ENCODE assay signal across 23 mouse cellular contexts in the genomic region with DNA sequence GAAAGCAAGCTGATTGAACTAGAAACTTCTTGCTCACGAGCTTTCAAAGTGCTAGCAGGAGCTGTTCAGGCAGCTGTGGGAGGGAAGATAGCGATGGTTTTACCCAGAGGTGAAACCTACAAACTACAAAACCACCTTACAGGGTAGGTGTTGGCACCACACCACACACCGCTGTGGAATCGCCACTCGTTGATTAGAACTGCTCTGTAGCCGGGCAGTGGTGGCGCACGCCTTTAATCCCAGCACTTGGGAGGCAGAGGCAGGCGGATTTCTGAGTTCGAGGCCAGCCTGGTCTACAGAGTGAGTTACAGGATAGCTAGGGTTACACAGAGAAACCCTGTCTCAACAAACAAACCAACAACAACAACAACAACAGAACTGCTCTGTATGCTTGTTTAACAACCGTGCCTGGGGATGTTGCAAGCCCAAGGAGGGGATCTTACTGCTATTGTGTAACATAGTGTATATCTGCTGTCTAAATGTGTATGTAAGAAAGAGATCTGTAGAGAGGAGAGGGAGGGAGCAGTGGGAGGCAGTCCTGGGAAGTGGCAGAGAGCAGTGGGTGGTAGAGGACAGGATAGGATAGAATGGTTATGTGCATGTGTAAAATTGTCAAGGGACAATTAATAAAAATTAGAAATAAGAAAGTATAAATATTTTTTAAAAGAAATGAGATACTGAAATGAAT. TPM values are rescaled to one million over a fixed set of nuclear protein-coding genes. Genes with fewer than 3 reads are reported as not detected.
A peak's percentile ranks its signal among the peaks of the same experiment; 100 is the strongest.
DNase-seq lines count a peak whose midpoint lies in the region; ATAC-seq and TF ChIP-seq lines count a peak whose summit lies in the region.
"Had no signal": no experiment of that assay in that cellular context is flagged by ENCODE, and none has a peak within 500 bp of the region (broad histone marks: within the 10 kb centered on the region; RNA-seq: fewer than 3 reads in every experiment).

No protein-coding gene starts in this region.

- DNase-seq in gastrocnemius, adult 2 months: no peak
- no peak for DNase-seq in gastrocnemius, postnatal 14 days
- DNase-seq in lung, postnatal 0 days (ENCODE audit: low spot score): no peak
- no peak for DNase-seq in lung, postnatal 4 days
- no peak for DNase-seq in right cerebral cortex, postnatal 4 days
- DNase-seq: adrenal gland, adult 8-10 months; adrenal gland, postnatal 36 days; B cell, adult 2 months; cerebellum, adult 18-20 months; cerebellum, adult 9-11 months; cerebellum, postnatal 36 days; gastrocnemius, postnatal 36 days; heart, adult 2 months; heart, postnatal 36 days had no signal

- ATAC-seq in lung, postnatal 0 days: no peak
- ATAC-seq: CD4-positive, CD25-positive, alpha-beta regulatory T cell, adult 4 months; forebrain, embryonic 16.5 days had no signal

- H3K9me3 ChIP-seq in lung, postnatal 0 days (ENCODE audit: low read length): no peaks in the 10 kb centered on the region
- H3K9me3 ChIP-seq: embryonic facial prominence, embryonic 13.5 days; forebrain, embryonic 12.5 days; G1E; hindbrain, embryonic 15.5 days had no signal

- intact Hi-C loops in gastrocnemius, adult 2 months (cut with DNase I): no loop called here
- intact Hi-C loops in gastrocnemius, postnatal 14 days (cut with DNase I; ENCODE audit: low total_unique reads): no loop called here

- no peak overlapping the region for H3K4me2 ChIP-seq in lung, postnatal 0 days (replicated peaks; ENCODE audit: low read depth, low read length)
- H3K4me2 ChIP-seq: embryonic facial prominence, embryonic 13.5 days; forebrain, embryonic 12.5 days; heart, embryonic 11.5 days; hindbrain, embryonic 15.5 days had no signal

- TF ChIP-seq CTCF in gastrocnemius, adult 2 months (IDR thresholded peaks at IDR 0.05): no peak
- no peak for TF ChIP-seq CTCF in lung, postnatal 0 days (IDR thresholded peaks at IDR 0.05)
- TF ChIP-seq CTCF in olfactory bulb, adult 2 months (IDR thresholded peaks at IDR 0.05; ENCODE audit: insufficient read depth, low read depth, low read length): no peak

- H3K36me3 ChIP-seq in lung, postnatal 0 days (ENCODE audit: insufficient read depth, low read length): no peaks in the 10 kb centered on the region
- H3K36me3 ChIP-seq: embryonic facial prominence, embryonic 13.5 days; forebrain, embryonic 12.5 days; G1E; hindbrain, embryonic 15.5 days had no signal

- no peak for TF ChIP-seq POLR2A in olfactory bulb, adult 2 months (IDR thresholded peaks at IDR 0.05; ENCODE audit: insufficient read depth, low read depth, low read length)

- no peaks in the 10 kb centered on the region for H3K27me3 ChIP-seq in lung, postnatal 0 days (replicated peaks; ENCODE audit: insufficient read depth, low read length)
- H3K27me3 ChIP-seq: embryonic facial prominence, embryonic 13.5 days; forebrain, embryonic 12.5 days; hindbrain, embryonic 15.5 days had no signal

- 0 out of 2 replicates have a peak, but pooled peaks cover 5% of the 10 kb centered on the region for H3K4me1 ChIP-seq in lung, postnatal 0 days (ENCODE audit: insufficient read depth, low read depth, low read length)
- H3K4me1 ChIP-seq in brown adipose tissue, adult 24 weeks (ENCODE audit: control insufficient read depth, insufficient read depth, insufficient read length, low read length): peaks cover 12% of the 10 kb centered on the region; the same call in 1 of the 2 replicates
- peaks cover 13% of the 10 kb centered on the region for H3K4me1 ChIP-seq in olfactory bulb, adult 2 months (ENCODE audit: control insufficient read depth, insufficient read depth, low read length)
- H3K4me1 ChIP-seq: forebrain, embryonic 12.5 days had no signal

- no peak for TF ChIP-seq EP300 in lung, postnatal 0 days (IDR thresholded peaks at IDR 0.05)

- H3K27ac ChIP-seq in gastrocnemius, adult 2 months: peak overlapping the region; percentile 21; the same call in 1 of the 2 replicates
- peak overlapping the region; percentile 21; the same call in 1 of the 2 replicates for H3K27ac ChIP-seq in lung, postnatal 0 days (ENCODE audit: low read length)
- 0 out of 2 replicates have a peak overlapping the region, but pooled peaks have one; percentile 1 for H3K27ac ChIP-seq in brown adipose tissue, adult 24 weeks (replicated peaks; ENCODE audit: low read depth, low read length)
- H3K27ac ChIP-seq in olfactory bulb, adult 2 months (ENCODE audit: insufficient read depth, low read depth, low read length): peak overlapping the region; percentile 37
- H3K27ac ChIP-seq: embryonic facial prominence, embryonic 13.5 days; forebrain, embryonic 12.5 days; heart, adult 2 months; hindbrain, embryonic 15.5 days had no signal

- WGBS in lung, postnatal 0 days: 88% methylated on average over 10 of the region's 11 CpGs
- WGBS in olfactory bulb, adult 2 months: 88% methylated on average over 11 of the region's 11 CpGs

- no peak overlapping the region for H3K4me3 ChIP-seq in gastrocnemius, adult 2 months
- H3K4me3 ChIP-seq in lung, postnatal 0 days (ENCODE audit: low read depth, low read length): no peak overlapping the region
- H3K4me3 ChIP-seq in brown adipose tissue, adult 24 weeks (ENCODE audit: insufficient read depth, low read depth, low read length): no peak overlapping the region
- H3K4me3 ChIP-seq in olfactory bulb, adult 2 months (ENCODE audit: insufficient read depth, low read depth, low read length): no peak overlapping the region
- H3K4me3 ChIP-seq: embryonic facial prominence, embryonic 13.5 days; forebrain, embryonic 12.5 days; heart, adult 2 months; hindbrain, embryonic 15.5 days had no signal

- no peak overlapping the region for H3K9ac ChIP-seq in lung, postnatal 0 days (replicated peaks; ENCODE audit: low read depth)
- H3K9ac ChIP-seq: embryonic facial prominence, embryonic 13.5 days; forebrain, embryonic 12.5 days; hindbrain, embryonic 15.5 days had no signal

RNA-seq across cellular contexts. Expression of gene Ppp1r2, which starts 11.9 kb away (rescaled TPM):
- total RNA-seq in gastrocnemius, adult 2 months (2021): 10 to 100 TPM; 78.9 to 89.0 TPM
- 10 to 100 TPM; 71.6 to 76.0 TPM for total RNA-seq in gastrocnemius, postnatal 14 days (2021)
- polyA plus RNA-seq in lung, postnatal 0 days (2015; fragmentation: Nextera tagmentation; extraction: Ambion mirVana): 143 and 160 TPM in 2 replicates
- polyA plus RNA-seq in brown adipose tissue, adult 24 weeks (2012; ENCODE audit: insufficient read depth, insufficient read length, missing spikeins): 47.6 and 54.0 TPM in 2 replicates
- polyA plus RNA-seq in olfactory bulb, adult 2 months (2012; ENCODE audit: insufficient read depth, insufficient read length, low replicate concordance, missing spikeins): not detected in 2 replicates

RNA-seq across cellular contexts. Expression of gene Apod, which starts 27.7 kb away (rescaled TPM):
- total RNA-seq in gastrocnemius, adult 2 months (2021): 10 to 100 TPM; 34.3 to 42.6 TPM
- 10 to 100 TPM; 11.1 to 24.4 TPM for total RNA-seq in gastrocnemius, postnatal 14 days (2021)
- 0.96 and 2.1 TPM in 2 replicates for polyA plus RNA-seq in lung, postnatal 0 days (2015; fragmentation: Nextera tagmentation; extraction: Ambion mirVana)
- polyA plus RNA-seq in brown adipose tissue, adult 24 weeks (2012; ENCODE audit: insufficient read depth, insufficient read length, missing spikeins): 24.1 and 27.9 TPM in 2 replicates
- 592 and 662 TPM in 2 replicates for polyA plus RNA-seq in olfactory bulb, adult 2 months (2012; ENCODE audit: insufficient read depth, insufficient read length, low replicate concordance, missing spikeins)
- total RNA-seq: G1E had no signal
- polyA plus RNA-seq: CD4-positive, CD25-positive, alpha-beta regulatory T cell, adult 4 months; G1E; heart, embryonic 11.5 days had no signal

Comparison
In these comparisons a context has a peak if more than half of its experiments do, and no peak if none do; other contexts are left out.
1. RNA of gene Apod, which starts 27.7 kb away (polyA plus RNA-seq): 592 to 662 TPM in olfactory bulb, adult 2 months; 24.1 to 27.9 TPM in brown adipose tissue, adult 24 weeks and 0.96 to 2.1 TPM in lung, postnatal 0 days; every median in the first group is over 10 times any median in the second.
2. Peak in every context shown above with its lines, with median percentiles within 50 percentile points of each other: H3K27ac ChIP-seq.